Mouse (Mus musculus) embryonic facial prominence, embryonic 14.5 days (tissue): ENCODE measurements around the gene Ier5. TPM values are rescaled to one million over a fixed set of nuclear protein-coding genes. Genes with fewer than 3 reads are reported as not detected.

Source experiments
- ATAC-seq: fragments of 200-750 bp; cut with Nextera tagmentation; 2 replicates; pipeline ENCODE4 v1.8.0; 2017; ENCODE audit warnings: low read depth, moderate number of reproducible peaks, moderate TSS enrichment
- DNase-seq: peaks from one replicate; pipeline ENCODE4 v3.0.0-alpha.2; 2015; ENCODE audit warnings: low spot score
- H3K27ac ChIP-seq: fragments of 300-500 bp; sonication (generic); replicated peaks from 2 replicates; pipeline ENCODE4 v1.5.1; 2014; ENCODE audit warnings: low read depth, mild to moderate bottlenecking, low read length, moderate library complexity
- H3K27me3 ChIP-seq: fragments of 300-500 bp; sonication (generic); replicated peaks from 2 replicates; pipeline ENCODE4 v1.6.1; 2014; ENCODE audit warnings: low read length; ENCODE audit not compliant: control insufficient read depth, insufficient read depth
- H3K36me3 ChIP-seq: fragments of 300-500 bp; sonication (generic); 2 replicates; pipeline ENCODE4 v1.6.1; 2014; ENCODE audit warnings: low read length, mixed read lengths; ENCODE audit not compliant: control insufficient read depth, insufficient read depth
- H3K4me1 ChIP-seq: fragments of 300-500 bp; sonication (generic); 2 replicates; pipeline ENCODE4 v1.6.1; 2014; ENCODE audit warnings: antibody characterized with exemption, low read length; ENCODE audit not compliant: control insufficient read depth, insufficient read depth
- H3K4me2 ChIP-seq: fragments of 300-500 bp; sonication (generic); 2 replicates; pipeline ENCODE4 v1.6.1; 2014; ENCODE audit warnings: low read depth, mild to moderate bottlenecking, low read length, moderate library complexity, mixed read lengths
- H3K4me3 ChIP-seq: fragments of 300-500 bp; sonication (generic); 2 replicates; pipeline ENCODE4 v1.5.1; 2014; ENCODE audit warnings: low read depth, mild to moderate bottlenecking, low read length
- H3K9ac ChIP-seq: fragments of 300-500 bp; sonication (generic); 2 replicates; pipeline ENCODE4 v1.6.1; 2014; ENCODE audit warnings: low read depth, mild to moderate bottlenecking, low read length, moderate library complexity, mixed read lengths
- H3K9me3 ChIP-seq: fragments of 300-500 bp; sonication (generic); 2 replicates; pipeline ENCODE4 v1.6.1; 2016; ENCODE audit warnings: low read length; ENCODE audit not compliant: control insufficient read depth
- WGBS: fragments of 180-500 bp; shearing (Covaris S2); extraction: QIAGEN DNeasy Blood & Tissue Kit; methylation state at CpG from one replicate; pipeline ENCODE4 v1.1.7; 2014; 5-methylcytosine and 5-hydroxymethylcytosine counted together
- polyA plus RNA-seq: library from polyadenylated mRNA; unstranded; fragments of >200 nt; fragmentation: Nextera tagmentation; extraction: Ambion mirVana; gene quantifications from 2 replicates; pipeline ENCODE4 v1.2.1, GENCODE M21; 2014

Ier5 gene
- polyA plus RNA-seq, 1 experiment from 2014 or later: 11.0 TPM

GRCm38 (mm10) chr1:155050897-155051592 lies 48.4 kb downstream of the Ier5 start:
- Histone ChIP-seq H3K4me3 (no peak overlapping the region), H3K4me2 (no peak overlapping the region), H3K9ac (no peak overlapping the region), H3K36me3 (no peaks in the 10 kb centered on the region), H3K27me3 (no peaks in the 10 kb centered on the region), H3K4me1 (peaks cover 49% of the 10 kb centered on the region), H3K27ac (peak overlapping the region; percentile 78; the same call in 1 of the 2 replicates), H3K9me3 (no peaks in the 10 kb centered on the region)
- 87% methylated on average over 9 of the region's 9 CpGs for WGBS
- DNase-seq (no peak), ATAC-seq (no peak)

GRCm38 (mm10) chr1:155050174-155050573 lies 49.3 kb downstream of the Ier5 start:
- no peak overlapping the region for H3K4me3 ChIP-seq
- H3K27ac ChIP-seq: no peak overlapping the region
- no peak for ATAC-seq
- WGBS: 37% methylated on average over 5 of the region's 5 CpGs
- H3K9ac ChIP-seq: no peak overlapping the region
- H3K36me3 ChIP-seq: no peaks in the 10 kb centered on the region
- H3K27me3 ChIP-seq: no peaks in the 10 kb centered on the region
- H3K9me3 ChIP-seq: no peaks in the 10 kb centered on the region
- DNase-seq: peak; percentile 65
- peaks cover 46% of the 10 kb centered on the region for H3K4me1 ChIP-seq
- H3K4me2 ChIP-seq: no peak overlapping the region

- Histone ChIP-seq H3K4me1 (peaks cover 34% of the 10 kb centered on the region), H3K27ac (no peak overlapping the region), H3K9ac (no peak overlapping the region), H3K36me3 (no peaks in the 10 kb centered on the region), H3K4me2 (no peak overlapping the region), H3K9me3 (no peaks in the 10 kb centered on the region), H3K27me3 (no peaks in the 10 kb centered on the region), H3K4me3 (no peak overlapping the region)
- 6% methylated on average over 5 of the region's 5 CpGs for WGBS
- peak; percentile 78 for ATAC-seq
- peak; percentile 92 for DNase-seq
Observed at GRCm38 (mm10) chr1:155048947-155049346, 50.5 kb downstream of the Ier5 start.

Other genes with a start within 250 kb of the Ier5 start
- gene Cacna1e, start 215.1 kb downstream of the Ier5 start, polyA plus RNA-seq: 0.99 and 1.3 TPM in 2 replicates
- gene Mr1, start 47.2 kb upstream of the Ier5 start, polyA plus RNA-seq: 6.8 and 7.9 TPM in 2 replicates
- 69.7 and 74.6 TPM in 2 replicates for gene Stx6, start 59.1 kb upstream of the Ier5 start, polyA plus RNA-seq
- gene BC034090, start 144.8 kb upstream of the Ier5 start, polyA plus RNA-seq: 4.6 and 4.8 TPM in 2 replicates